Mouse (Mus musculus) limb, embryonic 11.5 days (tissue): ENCODE results near the gene Muc4. TPM values are rescaled to one million over a fixed set of nuclear protein-coding genes. Genes with fewer than 3 reads are reported as not detected.

Experiments
- ATAC-seq: fragments of 200-750 bp; cut with Nextera tagmentation; 2 replicates; pipeline ENCODE4 v1.8.0; 2017; ENCODE audit warnings: low read depth; ENCODE audit not compliant: insufficient number of reproducible peaks, low FRiP score, low TSS enrichment
- DNase-seq: peaks from one replicate; pipeline ENCODE4 v3.0.0-alpha.2; 2015; ENCODE audit warnings: low spot score
- H3K27ac ChIP-seq: fragments of 300-500 bp; sonication (generic); replicated peaks from 2 replicates; pipeline ENCODE4 v1.5.1; 2014; ENCODE audit warnings: low read depth, mild to moderate bottlenecking, low read length
- H3K27me3 ChIP-seq: fragments of 300-500 bp; sonication (generic); 2 replicates; pipeline ENCODE4 v1.6.1; 2014; ENCODE audit warnings: mild to moderate bottlenecking, low read length, mixed read lengths; ENCODE audit not compliant: control insufficient read depth, insufficient read depth
- H3K36me3 ChIP-seq: fragments of 300-500 bp; sonication (generic); 2 replicates; pipeline ENCODE4 v1.6.1; 2014; ENCODE audit warnings: mild to moderate bottlenecking, low read length, moderate library complexity, mixed read lengths; ENCODE audit not compliant: control insufficient read depth, insufficient read depth
- H3K4me1 ChIP-seq: fragments of 300-500 bp; sonication (generic); 2 replicates; pipeline ENCODE4 v1.6.1; 2014; ENCODE audit warnings: low read length, mixed read lengths; ENCODE audit not compliant: control insufficient read depth, insufficient read depth
- H3K4me2 ChIP-seq: fragments of 300-500 bp; sonication (generic); 2 replicates; pipeline ENCODE4 v1.6.1; 2014; ENCODE audit warnings: low read depth, mild to moderate bottlenecking, moderate library complexity; ENCODE audit not compliant: severe bottlenecking
- H3K4me3 ChIP-seq: fragments of 300-500 bp; sonication (generic); 2 replicates; pipeline ENCODE4 v1.5.1; 2014; ENCODE audit warnings: low read depth, low read length
- H3K9ac ChIP-seq: fragments of 300-500 bp; sonication (generic); 2 replicates; pipeline ENCODE4 v1.6.1; 2014; ENCODE audit warnings: mild to moderate bottlenecking, low read length
- H3K9me3 ChIP-seq: fragments of 300-500 bp; sonication (generic); 2 replicates; pipeline ENCODE4 v1.6.1; 2016; ENCODE audit warnings: low read length; ENCODE audit not compliant: control insufficient read depth
- WGBS: fragments of 180-500 bp; shearing (Covaris S2); extraction: QIAGEN DNeasy Blood & Tissue Kit; methylation state at CpG from one replicate; pipeline ENCODE4 v1.1.7; 2014; 5-methylcytosine and 5-hydroxymethylcytosine counted together
- polyA plus RNA-seq: library from polyadenylated mRNA; unstranded; fragments of >200 nt; fragmentation: Nextera tagmentation; extraction: Ambion mirVana; gene quantifications from 2 replicates; pipeline ENCODE4 v1.2.1, GENCODE M21; 2014

Muc4 gene
- polyA plus RNA-seq, 1 experiment from 2014 or later = not detected

DNA sequence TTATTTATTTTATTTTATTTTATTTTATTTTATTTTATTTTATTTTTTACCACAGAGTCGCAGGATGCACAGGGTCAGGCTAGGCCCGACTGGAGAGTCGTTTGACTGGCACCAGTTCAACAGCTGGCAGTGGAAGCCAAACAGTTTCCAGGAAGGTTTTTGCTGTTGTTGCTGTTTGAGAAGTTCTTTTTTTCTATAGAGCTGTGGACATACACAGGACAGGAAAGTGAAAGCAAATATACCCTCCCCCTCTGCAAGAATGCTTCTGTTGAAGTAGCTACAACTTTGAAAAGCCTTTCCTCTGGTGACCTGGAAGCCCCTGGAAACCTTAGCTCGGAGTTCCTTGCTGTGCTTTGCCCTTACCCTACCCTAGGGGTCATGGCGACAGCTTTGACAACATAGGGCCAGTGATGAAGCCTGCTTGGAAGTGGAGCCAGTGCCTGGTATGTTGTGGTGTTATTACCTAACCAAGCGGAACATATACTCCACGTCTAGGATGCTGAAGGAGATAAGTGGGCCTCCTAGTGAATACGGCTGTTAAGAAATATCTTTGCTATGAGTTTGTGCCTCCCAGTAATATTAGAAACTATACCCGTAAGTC, 32.3 kb upstream of the Muc4 start:
- H3K36me3 ChIP-seq = no peaks in the 10 kb centered on the region
- no peak overlapping the region for H3K4me2 ChIP-seq
- no peaks in the 10 kb centered on the region for H3K27me3 ChIP-seq
- no peak overlapping the region for H3K27ac ChIP-seq
- no peaks in the 10 kb centered on the region for H3K9me3 ChIP-seq
- ATAC-seq (no peak), DNase-seq (no peak)
- H3K9ac ChIP-seq = no peak overlapping the region
- no peak overlapping the region for H3K4me3 ChIP-seq
- WGBS = 85% methylated on average over 9 of the region's 9 CpGs
- peaks cover 6% of the 10 kb centered on the region; the same call in 1 of the 2 replicates for H3K4me1 ChIP-seq

DNA sequence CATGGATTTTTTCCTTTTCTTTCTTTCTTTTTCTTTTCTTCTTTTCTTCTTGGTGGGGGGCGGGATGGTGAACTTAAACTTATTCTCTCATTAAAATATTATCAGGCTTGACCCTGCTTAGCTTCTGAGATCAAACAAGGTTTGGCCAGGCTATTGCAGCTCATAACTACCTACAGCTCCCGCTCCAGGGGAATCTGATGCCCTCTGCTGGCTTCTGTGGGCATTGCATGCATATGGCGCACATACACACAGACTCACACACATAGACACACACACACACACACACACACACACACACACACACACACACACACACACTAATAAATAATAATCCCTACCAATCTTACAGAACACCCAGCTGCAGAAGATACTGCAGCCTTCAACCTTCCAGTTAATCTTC, 30.1 kb upstream of the Muc4 start:
- ATAC-seq = no peak
- no peaks in the 10 kb centered on the region for H3K36me3 ChIP-seq
- H3K9me3 ChIP-seq = no peaks in the 10 kb centered on the region
- H3K4me2 ChIP-seq = no peak overlapping the region
- H3K27ac ChIP-seq = no peak overlapping the region
- no peak overlapping the region for H3K4me3 ChIP-seq
- no peak for DNase-seq
- no peak overlapping the region for H3K9ac ChIP-seq
- H3K4me1 ChIP-seq = peaks cover 6% of the 10 kb centered on the region; the same call in 1 of the 2 replicates
- H3K27me3 ChIP-seq = no peaks in the 10 kb centered on the region
- 94% methylated on average over 3 of the region's 3 CpGs for WGBS

DNA sequence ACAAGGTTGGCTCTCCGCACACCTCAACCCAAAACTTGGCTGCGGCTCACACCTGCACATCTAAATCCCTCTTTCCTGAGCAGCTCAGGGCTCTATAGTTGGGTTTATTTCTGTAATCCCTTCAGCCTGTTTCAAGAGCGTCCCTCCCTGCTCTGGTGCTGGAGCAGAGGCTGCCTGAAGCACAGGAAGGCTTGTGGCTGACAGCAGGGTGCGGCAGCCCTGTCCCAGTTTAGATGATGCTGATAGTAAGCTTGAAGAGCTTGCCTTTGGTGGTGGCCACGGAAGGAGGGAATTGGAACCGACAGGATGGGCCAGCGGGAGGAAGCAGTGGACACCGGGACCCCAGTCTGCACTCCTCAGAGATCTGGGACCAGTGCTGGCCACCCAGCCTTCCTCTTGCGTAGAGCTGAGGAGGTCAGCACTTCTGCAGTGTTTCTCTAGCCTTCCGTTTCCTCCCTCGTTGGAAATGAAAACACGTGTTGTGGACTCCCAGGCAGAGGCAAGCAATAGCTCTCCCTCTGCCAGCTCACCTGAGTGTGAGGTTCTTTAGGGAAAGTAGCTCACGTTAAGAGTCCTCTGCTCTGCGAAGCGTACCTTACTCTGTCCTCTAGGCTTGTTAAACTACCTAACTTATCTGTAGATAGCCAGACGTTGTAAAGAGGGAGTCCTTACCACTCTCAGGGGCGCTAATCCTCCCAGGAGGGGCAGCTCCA, 28.4 kb upstream of the Muc4 start:
- no peak overlapping the region for H3K4me3 ChIP-seq
- no peak for ATAC-seq

DNA sequence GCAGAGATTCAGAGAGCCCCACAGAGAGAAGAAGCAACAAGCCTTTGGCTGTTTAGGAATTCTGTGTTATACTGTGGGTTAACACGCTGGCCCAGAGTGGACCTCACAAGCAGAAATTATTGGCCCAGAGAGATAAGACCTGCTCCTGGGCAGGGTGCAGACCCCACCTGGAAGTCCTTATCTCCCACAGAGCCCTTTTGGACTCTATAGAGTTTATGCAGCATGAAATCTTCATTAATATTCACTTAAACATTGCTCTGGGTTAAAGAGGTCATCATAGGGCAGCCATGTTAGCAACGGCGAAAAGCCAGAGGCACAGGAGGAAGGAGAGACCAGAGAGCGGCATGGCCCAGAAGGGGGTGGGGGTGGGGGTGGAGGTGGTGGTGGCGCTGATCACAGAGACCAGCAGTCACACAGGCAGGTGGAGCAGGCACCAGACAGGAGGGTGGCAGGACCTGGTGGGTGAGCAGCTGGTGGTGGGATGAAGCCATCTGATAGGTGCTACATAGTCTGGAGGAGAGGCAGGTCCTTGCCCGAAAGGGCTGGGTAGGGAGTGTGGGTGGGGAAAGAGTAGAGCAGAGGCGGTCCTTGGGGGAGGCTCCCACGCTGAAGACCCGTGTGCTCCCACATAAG, 27.7 kb upstream of the Muc4 start:
- Histone ChIP-seq H3K4me3 (no peak overlapping the region), H3K9me3 (no peaks in the 10 kb centered on the region), H3K4me1 (peaks cover 8% of the 10 kb centered on the region; the same call in 1 of the 2 replicates), H3K27me3 (no peaks in the 10 kb centered on the region), H3K9ac (no peak overlapping the region), H3K4me2 (no peak overlapping the region), H3K27ac (no peak overlapping the region), H3K36me3 (no peaks in the 10 kb centered on the region)
- ATAC-seq (no peak), DNase-seq (no peak)
- 58% methylated on average over 9 of the region's 9 CpGs for WGBS

More for the DNA sequence above, 28.4 kb upstream of the Muc4 start:
- 62% methylated on average over 17 of the region's 17 CpGs for WGBS
- no peaks in the 10 kb centered on the region for H3K27me3 ChIP-seq
- H3K4me1 ChIP-seq = peaks cover 8% of the 10 kb centered on the region; the same call in 1 of the 2 replicates
- no peaks in the 10 kb centered on the region for H3K9me3 ChIP-seq
- no peak overlapping the region for H3K4me2 ChIP-seq
- no peak overlapping the region for H3K9ac ChIP-seq
- no peak for DNase-seq
- no peaks in the 10 kb centered on the region for H3K36me3 ChIP-seq
- no peak overlapping the region for H3K27ac ChIP-seq

DNA sequence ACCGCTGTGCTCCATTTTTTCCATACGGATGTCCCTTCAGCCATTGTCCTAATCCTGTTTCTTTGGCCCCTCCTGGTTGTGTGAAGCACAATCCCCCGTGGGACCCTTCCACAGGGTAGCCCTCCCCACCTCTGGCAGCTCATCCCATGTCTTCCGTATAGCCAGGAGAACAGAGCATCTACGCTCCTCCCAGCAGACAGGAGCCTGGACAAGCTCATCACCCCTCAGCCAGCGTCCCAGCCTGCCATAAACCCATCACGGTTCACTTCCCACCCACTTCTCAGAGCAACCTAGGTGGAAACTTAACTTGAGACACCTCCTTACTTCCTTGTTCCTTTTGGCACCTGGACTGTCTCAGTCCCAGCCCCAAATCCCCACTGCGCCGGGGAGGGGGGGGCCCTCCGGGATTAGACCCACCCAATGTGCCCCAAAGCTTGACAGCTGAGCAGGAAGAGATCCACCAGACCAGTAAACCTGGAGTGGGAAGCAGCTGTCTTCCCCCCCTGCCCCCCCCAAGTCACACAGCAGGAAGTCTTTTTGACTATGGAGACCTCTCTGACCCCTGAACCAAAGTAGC, 27.1 kb upstream of the Muc4 start:
- no peak overlapping the region for H3K9ac ChIP-seq
- no peak for ATAC-seq
- 41% methylated on average over 10 of the region's 10 CpGs for WGBS
- no peaks in the 10 kb centered on the region for H3K9me3 ChIP-seq
- no peaks in the 10 kb centered on the region for H3K27me3 ChIP-seq
- no peaks in the 10 kb centered on the region for H3K36me3 ChIP-seq
- DNase-seq = no peak
- no peak overlapping the region for H3K27ac ChIP-seq
- H3K4me1 ChIP-seq = peaks cover 8% of the 10 kb centered on the region; the same call in 1 of the 2 replicates
- H3K4me3 ChIP-seq = no peak overlapping the region
- no peak overlapping the region for H3K4me2 ChIP-seq

DNA sequence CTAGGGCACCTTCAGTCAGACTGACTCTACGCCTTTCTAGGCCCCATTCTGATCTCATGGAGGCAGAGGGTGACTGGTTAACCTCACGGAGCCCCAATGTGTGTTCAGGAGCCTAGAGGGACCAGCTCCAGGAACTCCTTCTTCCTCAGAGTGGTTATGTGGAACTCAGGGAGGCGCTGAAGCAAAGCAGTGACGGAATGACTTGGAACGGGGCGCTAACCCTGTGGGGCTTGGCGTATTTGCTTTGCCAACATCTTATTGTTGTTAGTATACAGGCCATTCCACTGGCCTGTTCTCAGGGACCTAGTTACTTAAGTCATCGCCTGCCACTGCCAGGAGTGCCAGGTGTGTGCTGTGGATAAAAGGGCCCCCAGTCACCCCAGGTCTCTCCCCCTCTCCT, 26.6 kb upstream of the Muc4 start:
- no peak overlapping the region for H3K4me3 ChIP-seq
- DNase-seq (no peak), ATAC-seq (no peak)
- no peak overlapping the region for H3K9ac ChIP-seq
- WGBS = 90% methylated on average over 8 of the region's 8 CpGs
- H3K4me1 ChIP-seq = peaks cover 8% of the 10 kb centered on the region; the same call in 1 of the 2 replicates
- H3K4me2 ChIP-seq = no peak overlapping the region
- H3K36me3 ChIP-seq = no peaks in the 10 kb centered on the region
- H3K27ac ChIP-seq = no peak overlapping the region
- H3K27me3 ChIP-seq = no peaks in the 10 kb centered on the region
- H3K9me3 ChIP-seq = no peaks in the 10 kb centered on the region

DNA sequence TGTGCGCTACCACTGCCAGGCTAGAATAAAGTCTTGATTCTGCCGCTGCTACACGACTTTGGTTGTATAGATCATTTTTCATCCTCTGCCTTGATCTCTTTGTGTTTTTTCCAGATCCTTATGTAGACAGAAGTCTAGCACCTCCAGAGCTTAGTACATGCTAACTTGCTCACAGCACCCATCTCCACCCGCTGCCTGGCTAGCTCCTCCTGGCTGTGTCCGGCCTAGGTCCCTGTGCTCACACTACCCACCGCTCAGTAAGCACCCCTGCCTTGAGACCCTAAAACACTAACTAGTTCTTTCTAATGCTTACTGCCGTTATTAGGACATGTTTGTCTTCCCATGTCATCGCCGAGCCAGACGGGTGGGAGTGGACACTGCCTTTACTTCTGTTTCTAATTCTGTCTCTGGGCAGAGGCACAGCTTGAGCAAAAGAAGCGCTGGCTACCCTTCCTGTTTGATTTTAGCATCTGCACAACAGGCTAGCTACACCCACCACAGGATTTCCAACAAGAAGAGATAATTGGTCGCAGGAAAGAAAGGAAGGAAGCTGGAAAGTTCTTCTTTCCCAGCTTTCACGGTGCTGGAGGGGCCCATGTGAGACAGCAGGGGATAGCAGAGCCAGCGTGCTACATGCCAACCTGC, 25.1 kb upstream of the Muc4 start:
- H3K4me3 ChIP-seq = no peak overlapping the region
- peaks cover 11% of the 10 kb centered on the region; the same call in 1 of the 2 replicates for H3K4me1 ChIP-seq
- DNase-seq = no peak
- H3K27ac ChIP-seq = no peak overlapping the region
- WGBS = 69% methylated on average over 14 of the region's 14 CpGs
- no peak overlapping the region for H3K4me2 ChIP-seq
- ATAC-seq = no peak
- no peak overlapping the region for H3K9ac ChIP-seq
- no peaks in the 10 kb centered on the region for H3K9me3 ChIP-seq
- H3K27me3 ChIP-seq = no peaks in the 10 kb centered on the region
- no peaks in the 10 kb centered on the region for H3K36me3 ChIP-seq

DNA sequence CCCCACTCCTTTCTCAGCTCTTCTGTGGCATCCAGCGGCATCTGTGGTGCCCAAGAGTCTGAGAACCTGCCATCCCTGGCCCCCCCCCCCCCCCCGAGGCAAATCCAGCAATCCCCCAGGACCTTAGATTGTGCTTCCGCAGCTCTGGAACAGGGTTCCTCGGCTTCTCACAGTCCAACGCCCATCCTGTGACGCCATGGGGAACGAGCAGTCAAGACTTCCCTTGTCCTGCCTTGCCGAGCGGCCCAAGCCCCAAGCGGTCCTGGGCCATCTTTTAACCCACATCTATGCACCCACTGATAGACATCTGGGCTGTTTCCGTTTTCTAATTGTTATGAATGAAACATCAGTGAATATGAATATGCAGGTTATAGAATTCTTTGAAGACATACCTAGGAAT, 23.5 kb upstream of the Muc4 start:
- H3K4me3 ChIP-seq = no peak overlapping the region
- DNase-seq (no peak), ATAC-seq (no peak)
- 88% methylated on average over 11 of the region's 11 CpGs for WGBS
- no peaks in the 10 kb centered on the region for H3K36me3 ChIP-seq
- H3K4me2 ChIP-seq = no peak overlapping the region
- no peaks in the 10 kb centered on the region for H3K27me3 ChIP-seq
- peaks cover 14% of the 10 kb centered on the region for H3K4me1 ChIP-seq
- H3K9ac ChIP-seq = no peak overlapping the region
- no peak overlapping the region for H3K27ac ChIP-seq
- H3K9me3 ChIP-seq = no peaks in the 10 kb centered on the region
